Mouse (Mus musculus) thymus, postnatal 10 days (tissue): ENCODE results near the gene Trim75.

Source experiments
- DNase-seq, 2 experiments: peaks; one replicate each; pipeline ENCODE4 v3.0.0; 2021; ENCODE audit warnings: low spot score in 2 of 2

Trim75 gene

GRCm38 (mm10) chr8:64944831-64945230 lies 42.8 kb downstream of the Trim75 start:
- DNase-seq = peak in 1 of 2 experiments; percentile 21

- peak; percentile 53 to 59 for DNase-seq
These were observed 44.7 kb downstream of the Trim75 start for GRCm38 (mm10) chr8:64942946-64943345.

- peak; percentile 51 to 81 for DNase-seq
These were observed 46.1 kb downstream of the Trim75 start for GRCm38 (mm10) chr8:64941495-64941894.

- DNase-seq = no peak
These were observed 46.6 kb downstream of the Trim75 start for GRCm38 (mm10) chr8:64941019-64941418.

- DNase-seq = no peak
These were observed 52.6 kb downstream of the Trim75 start for GRCm38 (mm10) chr8:64934997-64935396.
